Mouse (Mus musculus) CH12.LX (cell line): ENCODE results near the gene Synj2. TPM values are rescaled to one million over a fixed set of nuclear protein-coding genes. Genes with fewer than 3 reads are reported as not detected.

ENCODE experiments used
- DNase-seq: peaks from one replicate; pipeline ENCODE4 v3.0.0-alpha.2; 2013; ENCODE audit errors: extremely low read depth
- H3K27ac ChIP-seq: 2 replicates; pipeline ENCODE4 v1.5.1; 2012; ENCODE audit warnings: low read depth, mild to moderate bottlenecking, control low read depth, moderate library complexity; ENCODE audit not compliant: insufficient read depth
- H3K27me3 ChIP-seq: replicated peaks from 2 replicates; pipeline ENCODE3; 2012; ENCODE audit warnings: inconsistent platforms
- H3K36me3 ChIP-seq, 2 experiments: replicated peaks in 1 of 2; 2 replicates each; pipeline versions ENCODE3 to v1.6.1; 2012; ENCODE audit warnings: inconsistent platforms in 1 of 2, low read length in 1 of 2, mild to moderate bottlenecking in 1 of 2, mixed read lengths in 1 of 2, moderate library complexity in 1 of 2; ENCODE audit not compliant: control insufficient read depth in 1 of 2, insufficient read depth in 1 of 2
- H3K4me1 ChIP-seq, 2 experiments: 2 replicates each; pipeline ENCODE4 v1.6.1; 2012; ENCODE audit warnings: inconsistent platforms in 1 of 2, moderate library complexity in 1 of 2; ENCODE audit not compliant: insufficient read depth in 2 of 2, control insufficient read depth in 1 of 2
- H3K4me2 ChIP-seq: 2 replicates; pipeline ENCODE4 v1.6.1; 2012; ENCODE audit warnings: low read depth, mild to moderate bottlenecking, control low read depth; ENCODE audit not compliant: poor library complexity, insufficient read depth, severe bottlenecking
- H3K4me3 ChIP-seq, 3 experiments: fragments of 150-350 bp in 1 of 3; sonication (generic) in 1 of 3; replicated peaks in 1 of 3; 2 replicates each; pipeline versions ENCODE3 to v1.5.1; 2011 to 2012; ENCODE audit warnings: low read depth in 2 of 3, low read length in 2 of 3, mild to moderate bottlenecking in 2 of 3, moderate library complexity in 2 of 3, control low read depth in 1 of 3, improper control_type of control experiment in 1 of 3, inconsistent platforms in 1 of 3, mixed read lengths in 1 of 3; ENCODE audit not compliant: poor library complexity in 1 of 3
- H3K79me2 ChIP-seq: replicated peaks from 2 replicates; pipeline ENCODE4 v1.6.1; 2012; ENCODE audit warnings: mild to moderate bottlenecking, moderate library complexity; ENCODE audit not compliant: control insufficient read depth, poor library complexity, insufficient read depth, severe bottlenecking; ENCODE audit errors: extremely low read depth
- H3K9ac ChIP-seq: 2 replicates; pipeline ENCODE4 v1.6.1; 2012; ENCODE audit warnings: low read depth, mild to moderate bottlenecking, control low read depth, moderate library complexity; ENCODE audit not compliant: insufficient read depth
- H3K9me3 ChIP-seq: replicated peaks from 2 replicates; pipeline ENCODE3; 2012; ENCODE audit warnings: low read length, inconsistent platforms, mixed read lengths
- CHD1 ChIP-seq: IDR thresholded peaks from 2 replicates; pipeline ENCODE4 v1.6.1; 2012; ENCODE audit warnings: low read depth, low read length, improper control_type of control experiment, inconsistent platforms
- E2F4 ChIP-seq: IDR thresholded peaks from 2 replicates; pipeline ENCODE4 v1.6.1; 2011; ENCODE audit warnings: low read depth, low read length, improper control_type of control experiment; ENCODE audit not compliant: insufficient replicate concordance
- ELF1 ChIP-seq: IDR thresholded peaks from 2 replicates; pipeline ENCODE4 v1.6.1; 2014; ENCODE audit warnings: low read depth, mild to moderate bottlenecking, inconsistent platforms, low read length, improper control_type of control experiment
- EP300 ChIP-seq: IDR thresholded peaks from 2 replicates; pipeline ENCODE4 v1.6.1; 2011; ENCODE audit warnings: low read length, improper control_type of control experiment
- GABPA ChIP-seq: IDR thresholded peaks from 2 replicates; pipeline ENCODE4 v1.6.1; 2012; ENCODE audit warnings: low read depth, low read length, improper control_type of control experiment, inconsistent platforms; ENCODE audit not compliant: insufficient replicate concordance
- HCFC1 ChIP-seq: IDR thresholded peaks from 2 replicates; pipeline ENCODE4 v1.6.1; 2012; ENCODE audit warnings: low read depth, mild to moderate bottlenecking, inconsistent platforms, low read length, improper control_type of control experiment
- IRF4 ChIP-seq: IDR thresholded peaks from 2 replicates; pipeline ENCODE4 v1.6.1; 2014; ENCODE audit warnings: low read depth, mild to moderate bottlenecking, inconsistent platforms, low read length, improper control_type of control experiment
- JUN ChIP-seq: IDR thresholded peaks from 2 replicates; pipeline ENCODE4 v1.6.1; 2011; ENCODE audit warnings: low read depth, mild to moderate bottlenecking, low read length, improper control_type of control experiment, moderate library complexity; ENCODE audit not compliant: insufficient read depth
- MAX ChIP-seq: IDR thresholded peaks from 2 replicates; pipeline ENCODE4 v1.6.1; 2011; ENCODE audit warnings: low read length, improper control_type of control experiment
- MAZ ChIP-seq: IDR thresholded peaks from 2 replicates; pipeline ENCODE4 v1.6.1; 2012; ENCODE audit warnings: low read depth, mild to moderate bottlenecking, inconsistent platforms, low read length, improper control_type of control experiment, moderate library complexity
- MEF2A ChIP-seq: IDR thresholded peaks from 2 replicates; pipeline ENCODE4 v1.6.1; 2014; ENCODE audit warnings: low read depth, mild to moderate bottlenecking, inconsistent platforms, low read length, improper control_type of control experiment, borderline replicate concordance
- MXI1 ChIP-seq: IDR thresholded peaks from 2 replicates; pipeline ENCODE4 v1.6.1; 2011; ENCODE audit warnings: mild to moderate bottlenecking, low read depth, low read length, improper control_type of control experiment
- MYC ChIP-seq: IDR thresholded peaks from 2 replicates; pipeline ENCODE4 v1.6.1; 2011; ENCODE audit warnings: low read depth, mild to moderate bottlenecking, improper control_type of control experiment, low read length
- NRF1 ChIP-seq: IDR thresholded peaks from 2 replicates; pipeline ENCODE4 v1.6.1; 2014; ENCODE audit warnings: low read depth, mild to moderate bottlenecking, inconsistent platforms, low read length, improper control_type of control experiment, moderate library complexity
- PAX5 ChIP-seq: IDR thresholded peaks from 2 replicates; pipeline ENCODE4 v1.6.1; 2012; ENCODE audit warnings: low read length, inconsistent platforms, mixed read lengths
- SIN3A ChIP-seq: IDR thresholded peaks from 2 replicates; pipeline ENCODE4 v1.6.1; 2012; ENCODE audit warnings: low read length, improper control_type of control experiment, inconsistent platforms
- SMC3 ChIP-seq: IDR thresholded peaks from 2 replicates; pipeline ENCODE4 v1.6.1; 2011; ENCODE audit warnings: low read depth, low read length, improper control_type of control experiment
- TCF12 ChIP-seq: IDR thresholded peaks from 2 replicates; pipeline ENCODE4 v1.6.1; 2014; ENCODE audit warnings: low read depth, mild to moderate bottlenecking, inconsistent platforms, low read length, improper control_type of control experiment
- UBTF ChIP-seq: IDR thresholded peaks from 2 replicates; pipeline ENCODE4 v1.6.1; 2012; ENCODE audit warnings: low read depth, mild to moderate bottlenecking, inconsistent platforms, low read length, improper control_type of control experiment, moderate library complexity
- USF2 ChIP-seq: conservative IDR thresholded peaks from 2 replicates; pipeline ENCODE4 v1.6.1; 2011; ENCODE audit warnings: low read depth, low read length, improper control_type of control experiment
- ZC3H11A ChIP-seq: IDR thresholded peaks from 2 replicates; pipeline ENCODE4 v1.6.1; 2012; ENCODE audit warnings: low read depth, mild to moderate bottlenecking, inconsistent platforms, low read length, improper control_type of control experiment
- ZNF384 ChIP-seq: IDR thresholded peaks from 2 replicates; pipeline ENCODE4 v1.6.1; 2012; ENCODE audit warnings: low read depth, low read length, improper control_type of control experiment, inconsistent platforms
- dilution Hi-C: fragments of 300-500 bp; cut with MboI; formaldehyde crosslinking; loops from 2 replicates; pipeline ENCODE4 v1.14.3; 2020; ENCODE audit warnings: low sequenced_read_pairs; ENCODE audit not compliant: extremely low pct_unique_long_range_greater_than_20kb, extremely low pct_ligation_motif_present
- in situ Hi-C: fragments of 300-500 bp; cut with MboI; formaldehyde crosslinking; loops from 3 replicates; pipeline ENCODE4 v1.14.3; 2019; ENCODE audit warnings: low sequenced_read_pairs, low pct_ligation_motif_present, low pct_unique_long_range_greater_than_20kb, mixed read lengths
- polyA plus RNA-seq: library from polyadenylated mRNA; unstranded; fragments of >175 nt; gene quantifications from 2 replicates; pipeline ENCODE4 v1.2.1, GENCODE M21; 2012; ENCODE audit warnings: low read depth; ENCODE audit not compliant: insufficient read length
- total RNA-seq, 2 experiments: library from RNA; depleted of rRNA; stranded (reverse); fragments of 300-350 nt in 1 of 2; fragments of >200 nt in 1 of 2; gene quantifications; 2 replicates each; pipeline ENCODE4 v1.2.3; 2012 to 2014

The Synj2 gene
- total and polyA plus RNA-seq, 3 experiments: 5.3 to 10.9 (median 6.8) TPM

- peaks cover 17 to 46% of the 10 kb centered on the region in 2 experiments for H3K36me3 ChIP-seq
- in situ Hi-C loops: no loop called here
These were observed 124.9 kb downstream of the Synj2 start for GRCm38 (mm10) chr17:6066021-6066420.

DNA sequence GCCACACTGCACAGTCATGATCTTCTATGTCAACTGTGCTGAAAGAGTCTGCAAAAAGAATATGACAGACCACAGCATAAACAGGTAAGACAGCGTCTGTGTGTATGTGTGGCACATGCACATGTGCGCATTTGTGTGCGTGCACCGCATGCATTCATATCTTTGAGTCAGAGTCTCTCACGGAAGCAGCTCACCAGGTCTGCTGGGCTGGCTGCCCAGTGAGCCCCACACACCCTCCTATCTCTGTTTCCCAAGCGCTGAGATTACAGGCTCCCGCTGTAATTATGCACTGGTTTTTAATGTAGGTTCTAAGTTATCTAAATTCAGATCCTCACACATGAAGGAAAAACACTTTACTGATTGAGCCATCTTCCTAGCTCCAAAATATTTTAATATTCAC is 126.5 kb downstream of the Synj2 start:
- H3K36me3 ChIP-seq: peaks cover 21 to 55% of the 10 kb centered on the region in 2 experiments

More at GRCm38 (mm10) chr17:6066021-6066420, 124.9 kb downstream of the Synj2 start:
- TF ChIP-seq MXI1 (no peak), UBTF (no peak), MAZ (no peak), TCF12 (no peak), SIN3A (no peak), CHD1 (no peak), PAX5 (no peak), ZNF384 (no peak), GABPA (no peak), EP300 (no peak), JUN (no peak), ELF1 (no peak), HCFC1 (no peak), USF2 (no peak), IRF4 (no peak), ZC3H11A (no peak), E2F4 (no peak), NRF1 (no peak)
- Histone ChIP-seq H3K9me3 (peaks cover 2% of the 10 kb centered on the region), H3K4me3 (no peak overlapping the region), H3K4me1 (peaks cover 0 to 28% of the 10 kb centered on the region in 2 experiments; a peak in 2 of 4 replicates), H3K79me2 (no peaks in the 10 kb centered on the region), H3K9ac (no peak overlapping the region), H3K27me3 (no peaks in the 10 kb centered on the region), H3K4me2 (no peak overlapping the region), H3K27ac (no peak overlapping the region)
- dilution Hi-C loops: no loop called here
- DNase-seq: no peak

More for the DNA sequence above, 126.5 kb downstream of the Synj2 start:
- Histone ChIP-seq H3K27ac (no peak overlapping the region), H3K27me3 (no peaks in the 10 kb centered on the region), H3K4me3 (no peak overlapping the region), H3K4me1 (peaks cover 0 to 28% of the 10 kb centered on the region in 2 experiments; a peak in 2 of 4 replicates), H3K9me3 (peaks cover 2% of the 10 kb centered on the region), H3K79me2 (no peaks in the 10 kb centered on the region), H3K9ac (no peak overlapping the region), H3K4me2 (no peak overlapping the region)
- no peak for DNase-seq
- in situ Hi-C loops: no loop called here
- dilution Hi-C loops: no loop called here
- no peak for TF ChIP-seq SMC3
- TF ChIP-seq MAX: no peak
- TF ChIP-seq SIN3A: no peak
- TF ChIP-seq MYC: no peak
- TF ChIP-seq MEF2A: no peak
